Mouse (Mus musculus) heart, adult 9 months (tissue): ENCODE measurements around the gene Kank3.

ENCODE experiments used
- DNase-seq, 2 experiments: peaks; one replicate each; pipeline ENCODE4 v3.0.0; 2022; ENCODE audit warnings: low spot score in 2 of 2

Gene Kank3

GRCm38 (mm10) chr17:33857816-33858215 is 47.5 kb downstream of the Kank3 start:
- DNase-seq, result no peak

DNA sequence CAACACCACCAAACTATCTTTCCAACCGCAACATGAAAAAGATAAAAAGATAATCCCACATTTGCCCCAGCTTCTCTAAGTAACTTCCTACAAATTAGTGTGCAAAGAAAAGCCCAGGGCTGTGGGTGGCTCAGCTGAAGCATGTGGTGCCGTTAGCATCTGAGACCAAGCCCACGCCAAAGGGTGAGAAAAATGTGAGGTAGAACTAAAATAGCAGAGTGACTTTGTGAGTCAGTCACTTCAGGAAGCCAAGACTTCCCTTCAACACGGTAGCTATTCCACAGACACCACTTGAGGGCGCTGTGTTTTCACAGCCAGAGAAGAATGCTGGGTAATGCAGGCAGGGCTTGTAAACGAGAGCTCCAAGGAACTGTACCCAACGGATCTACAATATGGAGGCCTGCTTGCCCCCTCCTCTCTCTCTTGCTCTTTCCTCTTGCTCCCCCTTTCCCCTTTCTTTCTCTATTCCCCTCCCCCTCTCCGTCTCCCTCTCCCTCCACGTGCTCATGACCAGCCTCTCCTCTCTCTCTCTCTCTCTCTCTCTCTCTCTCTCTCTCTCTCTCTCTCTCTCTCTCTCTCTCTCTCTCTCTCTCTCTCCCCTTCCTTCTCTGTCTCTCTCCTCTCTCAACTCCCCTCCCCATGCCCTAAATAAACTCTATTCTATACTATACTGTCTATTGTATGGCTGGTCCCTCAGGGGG is 55.2 kb downstream of the Kank3 start:
- DNase-seq, result no peak
